Mouse (Mus musculus): ENCODE results near the gene Cd24a.

DNA sequence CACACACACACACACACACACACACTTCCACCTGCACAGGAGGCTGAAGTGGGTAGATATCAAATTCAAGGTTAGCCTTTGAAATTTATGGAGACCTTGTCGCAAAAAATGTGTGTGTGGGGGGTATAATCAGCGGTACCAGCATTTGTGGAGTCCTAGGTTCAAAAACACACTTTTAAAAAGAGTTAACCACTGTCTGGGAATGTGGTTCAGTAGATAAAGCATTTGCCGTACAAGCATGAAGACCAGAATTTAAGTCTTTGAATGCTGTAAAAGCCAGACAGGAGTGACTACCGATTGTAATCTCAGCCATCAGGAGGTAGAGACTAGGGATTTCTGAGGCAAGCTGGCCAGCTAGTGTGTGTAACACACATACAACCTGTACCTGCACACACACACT is 55.0 kb downstream of the Cd24a start:
- TF ChIP-seq POLR2A (IDR thresholded peaks at IDR 0.05; ENCODE audit: low read depth, low read length) (no peak), CTCF (conservative IDR thresholded peaks at IDR 0.05; ENCODE audit: insufficient read depth, insufficient read length, low read depth, low read length) (no peak)
